Mouse (Mus musculus) c-Kit-positive CD71-positive TER-119-negative erythroid progenitor cells, embryonic 14.5 days (primary cell): ENCODE results near the gene Orc1.
A peak's percentile ranks its signal among the peaks of the same experiment; 100 is the strongest.

Experiments
- DNase-seq: peaks from one replicate; pipeline ENCODE4 v3.0.0-alpha.2; 2013; ENCODE audit warnings: low read depth

The Orc1 gene

DNA sequence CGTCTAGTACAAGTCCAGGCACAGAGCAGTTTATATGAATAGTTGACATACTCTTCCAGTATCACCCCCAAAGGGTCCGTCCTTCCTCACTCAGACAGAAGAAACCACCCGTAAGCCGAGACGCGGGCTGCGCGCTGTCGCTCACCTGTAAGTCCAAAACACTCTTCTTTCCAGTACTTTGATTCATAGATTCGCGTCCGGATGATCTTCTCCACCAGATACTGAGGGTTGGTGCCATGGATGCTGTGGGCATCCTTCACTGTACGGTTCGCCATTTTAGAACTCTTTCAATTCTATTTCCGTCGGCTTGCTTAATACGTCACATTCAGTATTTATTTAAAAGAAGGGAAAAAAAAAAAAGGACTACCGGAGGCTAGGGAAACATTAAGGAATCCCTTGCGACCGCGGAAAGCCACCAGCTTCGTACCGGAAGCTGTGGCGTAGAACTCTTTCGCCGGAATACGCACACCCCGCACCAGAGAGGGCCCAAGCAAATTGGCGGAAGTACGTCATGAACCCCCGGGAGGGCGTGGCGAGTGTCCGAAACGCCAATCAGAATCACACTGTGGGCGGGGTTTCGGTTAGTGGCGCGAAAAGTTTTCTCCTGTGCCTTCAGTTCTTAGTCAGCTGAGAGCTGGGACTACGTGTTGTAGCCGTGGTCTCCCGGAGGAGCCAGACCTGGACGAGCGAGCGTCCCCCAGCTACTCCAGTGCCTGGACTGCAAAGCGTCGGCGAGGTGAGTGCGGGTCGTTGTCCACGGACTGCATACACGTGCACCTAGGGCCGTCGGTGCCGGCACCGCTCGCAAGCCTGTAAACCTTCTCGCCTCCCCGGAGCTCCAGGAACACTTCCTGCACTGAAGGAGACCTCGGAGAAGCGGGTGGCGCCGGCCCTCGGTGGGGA, at the start of gene Orc1, which contains the start of gene Prpf38a:
TSS of gene Orc1 (plus strand) at position 584 of the 903 bp plus-strand sequence.
TSS of gene Prpf38a (minus strand) at position 497 of the 903 bp plus-strand sequence.
- DNase-seq, result peak; percentile 99

DNA sequence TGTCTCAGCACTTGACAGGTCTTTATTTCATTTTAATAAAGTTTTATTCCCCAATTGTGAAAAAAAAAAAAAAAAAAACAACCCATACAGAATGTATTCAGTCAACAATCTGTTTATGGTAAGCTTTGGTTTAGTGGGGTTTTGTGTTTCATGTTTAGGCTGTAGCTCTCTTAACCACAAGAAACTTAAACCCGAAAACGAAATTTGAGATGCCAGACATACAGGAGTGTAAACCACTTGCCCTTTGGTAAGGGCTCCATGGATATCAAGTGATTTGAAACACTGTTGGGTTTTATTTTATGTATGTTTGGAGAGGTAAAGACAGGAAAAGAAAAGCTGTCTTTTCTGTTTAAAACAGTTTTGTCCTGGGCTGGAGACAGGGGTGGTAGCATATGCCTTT, 39.5 kb upstream of the Orc1 start:
- DNase-seq, result no peak

DNA sequence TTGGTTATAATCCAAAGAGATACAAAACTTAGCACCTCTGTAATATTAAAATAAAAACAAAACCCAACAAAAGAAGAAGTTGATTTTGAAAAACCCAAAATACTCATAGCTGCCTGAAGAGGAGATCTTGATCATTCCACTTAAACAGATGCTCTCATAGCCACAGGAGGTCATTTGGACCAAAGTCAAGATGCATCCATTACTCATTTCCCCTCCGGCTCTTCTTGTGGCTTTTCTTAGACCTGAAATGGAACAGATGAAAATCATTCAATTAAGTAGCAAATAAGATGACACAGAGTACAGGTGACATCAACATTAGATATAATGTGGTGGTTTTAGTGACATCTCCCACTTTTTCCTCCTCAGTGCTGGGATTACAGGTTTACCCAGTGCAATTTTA, 14.2 kb upstream of the Orc1 start:
- DNase-seq, result no peak

DNA sequence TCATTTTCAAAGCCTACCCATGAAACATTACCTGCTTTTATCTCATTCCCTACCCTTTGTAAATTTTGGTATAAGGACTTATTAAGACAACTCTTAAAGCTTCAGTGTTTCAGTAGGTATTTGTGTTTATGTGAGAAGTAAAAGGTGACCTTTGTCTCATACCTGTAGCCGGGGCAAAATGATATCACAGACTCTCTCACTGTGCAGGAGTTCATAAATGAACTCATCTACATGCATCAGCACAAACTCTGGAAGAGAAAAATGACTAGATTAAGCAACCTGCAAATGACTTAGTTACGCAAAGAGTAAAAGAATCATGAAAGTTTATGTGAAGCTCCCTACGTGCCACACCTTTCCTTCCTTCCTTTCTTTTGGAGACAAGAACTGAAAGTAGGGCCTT, 6.6 kb upstream of the Orc1 start:
- DNase-seq, result no peak

GRCm38 (mm10) chr4:108579743-108580411, 654 bp downstream of the Orc1 start:
- DNase-seq, result peak; percentile 24

DNA sequence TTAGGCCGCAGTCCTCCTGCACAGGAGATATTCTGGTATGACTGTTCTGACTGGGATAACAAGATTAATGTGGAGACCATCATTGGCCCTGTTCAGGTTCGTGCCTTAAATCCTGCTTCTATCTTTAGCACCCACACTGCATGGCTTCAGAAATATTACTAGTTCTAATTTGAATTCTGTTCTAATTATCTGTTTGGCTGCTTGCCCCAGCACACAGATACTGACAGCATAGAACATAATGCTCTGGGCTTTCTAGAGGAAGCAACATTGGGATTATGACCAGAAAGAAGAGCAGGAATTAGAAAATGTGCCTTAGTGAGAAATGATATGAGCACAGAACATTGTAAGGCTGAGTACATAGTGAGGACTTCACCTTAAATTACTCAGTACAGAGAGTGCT, 14.2 kb downstream of the Orc1 start:
- no peak for DNase-seq

GRCm38 (mm10) chr4:108595785-108596184, 16.6 kb downstream of the Orc1 start:
- no peak for DNase-seq

GRCm38 (mm10) chr4:108598306-108598705, 19.1 kb downstream of the Orc1 start:
- no peak for DNase-seq

DNA sequence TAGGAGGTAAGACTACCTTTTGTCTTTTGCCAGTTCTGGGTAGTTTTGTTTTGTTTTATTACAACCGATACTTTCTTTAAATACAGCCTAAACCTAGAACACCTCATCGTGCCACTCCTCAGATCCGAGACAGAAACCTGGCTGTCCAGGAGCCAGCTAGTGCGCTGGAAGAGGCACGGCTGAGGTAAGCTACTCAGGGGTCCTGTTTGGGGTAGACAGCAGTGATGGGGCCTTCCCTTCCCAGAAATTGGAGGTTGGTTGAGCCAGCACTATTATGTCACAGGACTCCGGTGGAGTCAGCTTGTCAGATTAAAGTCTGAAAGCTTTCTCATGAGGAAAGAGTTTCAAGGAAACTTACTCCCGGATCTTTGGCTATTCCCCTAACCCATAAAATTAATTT, 22.6 kb downstream of the Orc1 start:
- DNase-seq, result no peak

DNA sequence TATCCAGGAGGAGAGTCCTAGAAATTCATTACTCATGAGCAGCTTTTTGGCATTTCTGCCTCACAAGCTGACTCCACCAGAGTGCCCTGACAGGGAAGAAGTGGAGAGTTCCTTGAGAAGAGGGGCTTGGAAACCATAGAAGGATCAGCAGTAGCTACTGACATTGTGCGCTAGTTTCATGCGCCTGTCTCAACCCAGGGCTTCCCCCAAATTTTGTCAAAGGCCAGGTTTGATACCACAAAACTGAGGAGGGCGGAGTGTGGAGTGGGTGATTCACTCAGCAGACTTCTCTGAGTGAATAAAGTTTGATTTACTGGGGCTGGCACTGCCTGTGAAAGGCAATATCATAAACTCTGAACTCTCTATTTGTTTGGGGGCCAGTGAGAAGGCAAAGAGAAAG, 29.4 kb downstream of the Orc1 start:
- DNase-seq, result no peak

GRCm38 (mm10) chr4:108610935-108611334, 31.7 kb downstream of the Orc1 start:
- no peak for DNase-seq

- no peak for DNase-seq
These were observed 39.4 kb downstream of the Orc1 start for GRCm38 (mm10) chr4:108618586-108618985.

- no peak for DNase-seq
These were observed 39.9 kb downstream of the Orc1 start for GRCm38 (mm10) chr4:108619165-108619564.

GRCm38 (mm10) chr4:108619587-108620341, 40.5 kb downstream of the Orc1 start, which contains the start of gene Cc2d1b:
Gene Cc2d1b, plus strand, starts transcription at chr4:108619940.
- peak; percentile 80 for DNase-seq

- no peak for DNase-seq
These were observed 41.3 kb downstream of the Orc1 start for GRCm38 (mm10) chr4:108620536-108620935.

- DNase-seq, result no peak
These were observed 42.3 kb downstream of the Orc1 start for GRCm38 (mm10) chr4:108621504-108621903.

GRCm38 (mm10) chr4:108627066-108627465, 47.8 kb downstream of the Orc1 start:
- no peak for DNase-seq

- DNase-seq, result no peak
These were observed 50.2 kb downstream of the Orc1 start for GRCm38 (mm10) chr4:108629363-108629880.

- no peak for DNase-seq
These were observed 50.9 kb downstream of the Orc1 start for GRCm38 (mm10) chr4:108630096-108630495.

GRCm38 (mm10) chr4:108631616-108632015, 52.4 kb downstream of the Orc1 start:
- no peak for DNase-seq

DNA sequence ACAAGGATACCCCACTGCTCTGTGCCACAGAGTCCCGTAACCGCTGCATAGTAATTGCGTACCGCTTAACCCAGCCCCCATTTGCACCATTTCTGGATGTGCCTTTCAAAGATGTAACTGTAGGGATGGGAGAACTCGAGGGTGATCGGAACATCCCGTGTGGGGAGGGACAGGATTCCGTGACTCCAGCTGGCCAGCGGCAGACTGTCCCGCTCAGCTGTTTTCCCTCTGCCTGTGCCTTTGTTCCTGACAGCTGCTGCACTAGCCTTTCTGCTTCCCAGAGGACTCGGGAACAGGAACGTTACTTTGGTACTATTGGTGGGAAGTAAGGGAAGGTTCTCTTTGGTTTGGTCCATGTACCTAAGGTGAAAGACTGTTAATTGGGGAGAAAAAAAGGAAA, 54.5 kb downstream of the Orc1 start:
- no peak for DNase-seq

DNA sequence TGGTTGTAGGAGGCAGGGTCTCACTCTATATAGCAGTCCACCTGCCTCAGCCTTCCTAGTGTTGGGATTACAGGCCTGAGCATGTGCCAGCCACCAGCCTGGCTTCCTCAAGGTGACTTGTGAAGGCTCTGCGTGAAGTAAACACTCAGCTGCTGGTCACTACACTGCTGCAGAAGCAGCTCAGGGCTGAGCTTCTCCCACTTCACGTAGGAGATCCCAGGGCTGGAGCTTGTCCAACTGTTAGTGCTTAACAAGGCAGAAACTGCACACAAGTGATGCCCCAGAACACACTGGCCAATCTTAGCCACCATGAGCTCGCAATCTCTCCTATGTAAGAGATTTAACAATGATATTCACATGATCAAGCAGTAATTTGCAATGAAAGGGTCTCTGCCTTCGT, 55.5 kb downstream of the Orc1 start:
- DNase-seq, result no peak
